Mouse (Mus musculus): ENCODE data around the gene Olfr1297. TPM values are rescaled to one million over a fixed set of nuclear protein-coding genes. Genes with fewer than 3 reads are reported as not detected.

Olfr1297 gene
- not detected for polyA plus RNA-seq (2014; fragmentation: Illumina TruSeq; extraction: RNeasy Lipid Tissue Mini Kit (QIAGEN cat#74804); ENCODE audit: low read depth, low replicate concordance)

GRCm38 (mm10) chr2:111626397-111626796, at the start of gene Olfr1297:
Gene Olfr1297 (minus strand): TSS chr2:111626497.

GRCm38 (mm10) chr2:111661119-111661518, 34.8 kb upstream of the Olfr1297 start, which contains the start of gene Olfr1299:
Gene Olfr1299 (plus strand): TSS chr2:111661419.

GRCm38 (mm10) chr2:111649101-111649500, 22.8 kb upstream of the Olfr1297 start, which contains the start of gene Olfr1298:
Gene Olfr1298 (minus strand): TSS chr2:111649201.

GRCm38 (mm10) chr2:111569581-111569980, 56.7 kb downstream of the Olfr1297 start, which contains the start of gene Olfr1295:
Gene Olfr1295 (minus strand): TSS chr2:111569681.

Other genes starting within 250 kb of the Olfr1297 start
- gene Olfr1286, start 203.4 kb downstream of the Olfr1297 start, polyA plus RNA-seq (2014; fragmentation: Illumina TruSeq; extraction: RNeasy Lipid Tissue Mini Kit (QIAGEN cat#74804); ENCODE audit: low read depth, low replicate concordance): not detected
- not detected for gene Olfr1287, start 177.4 kb downstream of the Olfr1297 start, polyA plus RNA-seq (2014; fragmentation: Illumina TruSeq; extraction: RNeasy Lipid Tissue Mini Kit (QIAGEN cat#74804); ENCODE audit: low read depth, low replicate concordance)
- gene Olfr1288, start 152.4 kb downstream of the Olfr1297 start, polyA plus RNA-seq (2014; fragmentation: Illumina TruSeq; extraction: RNeasy Lipid Tissue Mini Kit (QIAGEN cat#74804); ENCODE audit: low read depth, low replicate concordance): not detected
- gene Olfr1289, start 145.7 kb downstream of the Olfr1297 start, polyA plus RNA-seq (2014; fragmentation: Illumina TruSeq; extraction: RNeasy Lipid Tissue Mini Kit (QIAGEN cat#74804); ENCODE audit: low read depth, low replicate concordance): not detected
- not detected for gene Olfr1290, start 132.7 kb downstream of the Olfr1297 start, polyA plus RNA-seq (2014; fragmentation: Illumina TruSeq; extraction: RNeasy Lipid Tissue Mini Kit (QIAGEN cat#74804); ENCODE audit: low read depth, low replicate concordance)
- not detected for gene Olfr1291-ps1, start 129.3 kb downstream of the Olfr1297 start, polyA plus RNA-seq (2014; fragmentation: Illumina TruSeq; extraction: RNeasy Lipid Tissue Mini Kit (QIAGEN cat#74804); ENCODE audit: low read depth, low replicate concordance)
- gene Olfr1293-ps, start 101.3 kb downstream of the Olfr1297 start, polyA plus RNA-seq (2014; fragmentation: Illumina TruSeq; extraction: RNeasy Lipid Tissue Mini Kit (QIAGEN cat#74804); ENCODE audit: low read depth, low replicate concordance): not detected
- not detected for gene Olfr1294, start 86.2 kb downstream of the Olfr1297 start, polyA plus RNA-seq (2014; fragmentation: Illumina TruSeq; extraction: RNeasy Lipid Tissue Mini Kit (QIAGEN cat#74804); ENCODE audit: low read depth, low replicate concordance)
- not detected for gene Olfr1295, start 56.8 kb downstream of the Olfr1297 start, polyA plus RNA-seq (2014; fragmentation: Illumina TruSeq; extraction: RNeasy Lipid Tissue Mini Kit (QIAGEN cat#74804); ENCODE audit: low read depth, low replicate concordance)
- gene Olfr1298, start 22.7 kb upstream of the Olfr1297 start, polyA plus RNA-seq (2014; fragmentation: Illumina TruSeq; extraction: RNeasy Lipid Tissue Mini Kit (QIAGEN cat#74804); ENCODE audit: low read depth, low replicate concordance): not detected
- gene Olfr1299, start 34.9 kb upstream of the Olfr1297 start, polyA plus RNA-seq (2014; fragmentation: Illumina TruSeq; extraction: RNeasy Lipid Tissue Mini Kit (QIAGEN cat#74804); ENCODE audit: low read depth, low replicate concordance): not detected
- not detected for gene Olfr1301, start 124.5 kb upstream of the Olfr1297 start, polyA plus RNA-seq (2014; fragmentation: Illumina TruSeq; extraction: RNeasy Lipid Tissue Mini Kit (QIAGEN cat#74804); ENCODE audit: low read depth, low replicate concordance)
- gene Olfr1302, start 150.9 kb upstream of the Olfr1297 start, polyA plus RNA-seq (2014; fragmentation: Illumina TruSeq; extraction: RNeasy Lipid Tissue Mini Kit (QIAGEN cat#74804); ENCODE audit: low read depth, low replicate concordance): not detected
- gene Olfr1303, start 193.8 kb upstream of the Olfr1297 start, polyA plus RNA-seq (2014; fragmentation: Illumina TruSeq; extraction: RNeasy Lipid Tissue Mini Kit (QIAGEN cat#74804); ENCODE audit: low read depth, low replicate concordance): not detected